9 mouse cellular contexts compared by ENCODE assay signal in the genomic region with DNA sequence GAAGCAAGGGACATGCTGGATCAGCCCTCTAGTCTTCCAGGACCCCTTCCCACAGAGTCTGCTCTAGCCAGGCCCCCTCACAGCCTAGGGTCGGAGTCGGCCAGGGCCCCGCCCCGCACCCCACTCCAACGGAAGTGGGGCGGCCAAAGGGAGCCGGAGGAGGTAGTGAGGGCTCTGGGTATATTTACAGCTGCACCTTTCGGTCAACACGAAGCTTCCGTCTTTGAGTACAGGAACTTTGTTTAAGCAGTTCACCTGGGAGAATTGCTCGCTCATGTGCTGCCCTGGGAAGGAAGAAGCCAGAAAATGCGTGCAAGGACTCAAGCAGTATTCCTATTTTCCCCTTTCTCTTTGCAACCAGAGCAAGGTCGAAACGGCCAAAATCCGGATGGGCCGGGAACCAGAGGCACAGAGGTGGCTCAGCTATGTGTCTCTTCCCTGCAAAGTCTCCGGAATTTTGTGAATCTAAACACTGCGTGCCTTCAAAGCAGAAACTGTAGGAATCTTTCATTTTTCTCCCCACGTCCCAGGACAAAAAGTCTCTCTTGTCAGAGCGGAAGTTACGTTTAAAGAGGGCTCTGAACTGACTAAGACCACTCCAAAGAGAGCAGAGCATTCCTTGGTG. TPM values are rescaled to one million over a fixed set of nuclear protein-coding genes. Genes with fewer than 3 reads are reported as not detected.
A peak's percentile ranks its signal among the peaks of the same experiment; 100 is the strongest.
DNase-seq lines count a peak whose midpoint lies in the region; ATAC-seq and TF ChIP-seq lines count a peak whose summit lies in the region.
"Had no signal": no experiment of that assay in that cellular context is flagged by ENCODE, and none has a peak within 500 bp of the region (broad histone marks: within the 10 kb centered on the region; RNA-seq: fewer than 3 reads in every experiment).

No protein-coding gene starts in this region.

- H3K27ac ChIP-seq in forebrain, embryonic 15.5 days (replicated peaks) = no peak overlapping the region
- peak overlapping the region; percentile 55 for H3K27ac ChIP-seq in intestine, postnatal 0 days (ENCODE audit: low read depth, low read length)
- H3K27ac ChIP-seq in lung, embryonic 15.5 days = peak overlapping the region; percentile 90

- no peak for TF ChIP-seq CTCF in intestine, postnatal 0 days (IDR thresholded peaks at IDR 0.05; ENCODE audit: low read depth)

- no peak for ATAC-seq in forebrain, embryonic 15.5 days (replicated peaks)
- no peak for ATAC-seq in intestine, postnatal 0 days
- ATAC-seq in lung, embryonic 15.5 days (ENCODE audit: borderline replicate concordance, extremely low read depth, low FRiP score, low TSS enrichment) = no peak
- no peak for ATAC-seq in activated CD4-positive, CD25-positive, alpha-beta regulatory T cell, adult 4 months

- H3K9me3 ChIP-seq in forebrain, embryonic 15.5 days = no peaks in the 10 kb centered on the region
- H3K9me3 ChIP-seq in intestine, postnatal 0 days (ENCODE audit: control insufficient read depth) = no peaks in the 10 kb centered on the region
- no peaks in the 10 kb centered on the region for H3K9me3 ChIP-seq in lung, embryonic 15.5 days

- H3K36me3 ChIP-seq in forebrain, embryonic 15.5 days = no peaks in the 10 kb centered on the region
- no peaks in the 10 kb centered on the region for H3K36me3 ChIP-seq in intestine, postnatal 0 days (ENCODE audit: control insufficient read depth, insufficient read depth)
- H3K36me3 ChIP-seq in lung, embryonic 15.5 days = no peaks in the 10 kb centered on the region

- H3K4me1 ChIP-seq in forebrain, embryonic 15.5 days = peaks cover 39% of the 10 kb centered on the region
- no peaks in the 10 kb centered on the region for H3K4me1 ChIP-seq in intestine, postnatal 0 days (replicated peaks; ENCODE audit: control insufficient read depth, insufficient read depth, low read length)
- peaks cover 52% of the 10 kb centered on the region for H3K4me1 ChIP-seq in lung, embryonic 15.5 days

- 20% methylated on average over 21 of the region's 21 CpGs for WGBS in forebrain, embryonic 15.5 days
- 9% methylated on average over 21 of the region's 21 CpGs for WGBS in intestine, postnatal 0 days
- 7% methylated on average over 21 of the region's 21 CpGs for WGBS in lung, embryonic 15.5 days

- DNase-seq in kidney, adult 11 months = peak; percentile 46
- no peak for DNase-seq in kidney, adult 9 months
- peak; percentile 42 to 51 for DNase-seq in spleen, postnatal 36 days (ENCODE audit: low spot score in 2 of 2)
- DNase-seq in T-cell, adult 2 months (ENCODE audit: low spot score) = no peak

- H3K4me2 ChIP-seq in forebrain, embryonic 15.5 days (replicated peaks) = peak overlapping the region; percentile 59
- H3K4me2 ChIP-seq in intestine, postnatal 0 days (replicated peaks; ENCODE audit: low read depth) = peak overlapping the region; percentile 86
- peak overlapping the region; percentile 82 for H3K4me2 ChIP-seq in lung, embryonic 15.5 days

- H3K4me3 ChIP-seq in forebrain, embryonic 15.5 days = peak overlapping the region; percentile 37
- peak overlapping the region; percentile 55 for H3K4me3 ChIP-seq in intestine, postnatal 0 days (ENCODE audit: low read depth, low read length)
- peak overlapping the region; percentile 47 for H3K4me3 ChIP-seq in lung, embryonic 15.5 days

- H3K9ac ChIP-seq in forebrain, embryonic 15.5 days (replicated peaks) = no peak overlapping the region; the same call in 1 of the 2 replicates
- H3K9ac ChIP-seq in intestine, postnatal 0 days (ENCODE audit: low read depth, low read length) = peak overlapping the region; percentile 50
- peak overlapping the region; percentile 52 for H3K9ac ChIP-seq in lung, embryonic 15.5 days

- peaks cover 20% of the 10 kb centered on the region for H3K27me3 ChIP-seq in forebrain, embryonic 15.5 days
- H3K27me3 ChIP-seq in intestine, postnatal 0 days (replicated peaks; ENCODE audit: control insufficient read depth, insufficient read depth, low read length) = no peaks in the 10 kb centered on the region
- H3K27me3 ChIP-seq in lung, embryonic 15.5 days = no peaks in the 10 kb centered on the region

RNA-seq across cellular contexts. Expression of a gene that starts 3.7 kb away (rescaled TPM):
- 3.9 and 5.1 TPM in 2 replicates for polyA plus RNA-seq in forebrain, embryonic 15.5 days (2015; fragmentation: Nextera tagmentation; extraction: Ambion mirVana)
- polyA plus RNA-seq in intestine, postnatal 0 days (2015; fragmentation: Nextera tagmentation; extraction: Ambion mirVana) = 74.4 and 81.5 TPM in 2 replicates
- polyA plus RNA-seq in lung, embryonic 15.5 days (2015; fragmentation: Nextera tagmentation; extraction: Ambion mirVana) = 37.3 and 39.1 TPM in 2 replicates
- polyA plus RNA-seq in activated CD4-positive, CD25-positive, alpha-beta regulatory T cell, adult 4 months (2017; shearing (Covaris generic)) = 10 to 100 TPM; 58.5 to 64.1 TPM

RNA-seq across cellular contexts. Expression of a gene that starts 11.2 kb away (rescaled TPM):
- not detected in 2 replicates for polyA plus RNA-seq in forebrain, embryonic 15.5 days (2015; fragmentation: Nextera tagmentation; extraction: Ambion mirVana)
- polyA plus RNA-seq in intestine, postnatal 0 days (2015; fragmentation: Nextera tagmentation; extraction: Ambion mirVana) = not detected in 2 replicates
- polyA plus RNA-seq in lung, embryonic 15.5 days (2015; fragmentation: Nextera tagmentation; extraction: Ambion mirVana) = not detected in 2 replicates
- polyA plus RNA-seq in activated CD4-positive, CD25-positive, alpha-beta regulatory T cell, adult 4 months (2017; shearing (Covaris generic)) = under 1 TPM in 1 of 2 experiments, not detected in 1; 0.48 TPM
- polyA plus RNA-seq: large intestine, adult 2 months had no signal

RNA-seq across cellular contexts. Expression of a gene that starts 26.5 kb away (rescaled TPM):
- 1,708 and 1,857 TPM in 2 replicates for polyA plus RNA-seq in forebrain, embryonic 15.5 days (2015; fragmentation: Nextera tagmentation; extraction: Ambion mirVana)
- 489 and 529 TPM in 2 replicates for polyA plus RNA-seq in intestine, postnatal 0 days (2015; fragmentation: Nextera tagmentation; extraction: Ambion mirVana)
- 1,625 and 1,841 TPM in 2 replicates for polyA plus RNA-seq in lung, embryonic 15.5 days (2015; fragmentation: Nextera tagmentation; extraction: Ambion mirVana)
- polyA plus RNA-seq in activated CD4-positive, CD25-positive, alpha-beta regulatory T cell, adult 4 months (2017; shearing (Covaris generic)) = 100 to 1,000 TPM; 464 to 561 TPM

RNA-seq across cellular contexts. Expression of a gene that starts 35.2 kb away (rescaled TPM):
- polyA plus RNA-seq in forebrain, embryonic 15.5 days (2015; fragmentation: Nextera tagmentation; extraction: Ambion mirVana) = 10.7 and 11.5 TPM in 2 replicates
- 11.6 and 14.4 TPM in 2 replicates for polyA plus RNA-seq in intestine, postnatal 0 days (2015; fragmentation: Nextera tagmentation; extraction: Ambion mirVana)
- polyA plus RNA-seq in lung, embryonic 15.5 days (2015; fragmentation: Nextera tagmentation; extraction: Ambion mirVana) = 31.7 and 31.9 TPM in 2 replicates
- 1 to 10 TPM in 1 of 2 experiments, not detected in 1; 1.2 TPM for polyA plus RNA-seq in activated CD4-positive, CD25-positive, alpha-beta regulatory T cell, adult 4 months (2017; shearing (Covaris generic))

RNA-seq across cellular contexts. Expression of a gene that starts 52.4 kb away (rescaled TPM):
- 0.42 and 0.51 TPM in 2 replicates for polyA plus RNA-seq in forebrain, embryonic 15.5 days (2015; fragmentation: Nextera tagmentation; extraction: Ambion mirVana)
- polyA plus RNA-seq in intestine, postnatal 0 days (2015; fragmentation: Nextera tagmentation; extraction: Ambion mirVana) = 47.7 and 51.5 TPM in 2 replicates
- 27.7 and 27.8 TPM in 2 replicates for polyA plus RNA-seq in lung, embryonic 15.5 days (2015; fragmentation: Nextera tagmentation; extraction: Ambion mirVana)
- 1 to 10 TPM; 3.3 to 6.1 TPM for polyA plus RNA-seq in activated CD4-positive, CD25-positive, alpha-beta regulatory T cell, adult 4 months (2017; shearing (Covaris generic))

Comparison
In these comparisons a context has a peak if more than half of its experiments do, and no peak if none do; other contexts are left out.
1. DNase-seq: peak in kidney, adult 11 months (single experiment) and spleen, postnatal 36 days (2 of 2); none in kidney, adult 9 months (single experiment) and T-cell, adult 2 months (single experiment).
2. Peak in every context shown above with its lines, with median percentiles within 50 percentile points of each other: H3K4me2 ChIP-seq and H3K4me3 ChIP-seq.